Mouse (Mus musculus) testis, postnatal 10 days (tissue): Measurements from ENCODE around the gene Vmn1r185.
"Not testable (repeated sequence)": the region's sequence is repeated elsewhere in the genome, so short reads cannot be mapped to it uniquely, and the experiment has no call there.

ENCODE experiments used
- DNase-seq: peaks from one replicate; pipeline ENCODE4 v3.0.0; 2021; ENCODE audit warnings: low spot score

Vmn1r185 gene

GRCm38 (mm10) chr7:26618364-26618763 lies at the start of gene Vmn1r185:
Vmn1r185 (minus strand) TSS chr7:26618464.
- not testable (repeated sequence) for DNase-seq

GRCm38 (mm10) chr7:26667466-26667865 lies 49.2 kb upstream of the Vmn1r185 start:
- not testable (repeated sequence) for DNase-seq

- DNase-seq: no peak
These were observed 47.7 kb upstream of the Vmn1r185 start for GRCm38 (mm10) chr7:26666011-26666410.

DNA sequence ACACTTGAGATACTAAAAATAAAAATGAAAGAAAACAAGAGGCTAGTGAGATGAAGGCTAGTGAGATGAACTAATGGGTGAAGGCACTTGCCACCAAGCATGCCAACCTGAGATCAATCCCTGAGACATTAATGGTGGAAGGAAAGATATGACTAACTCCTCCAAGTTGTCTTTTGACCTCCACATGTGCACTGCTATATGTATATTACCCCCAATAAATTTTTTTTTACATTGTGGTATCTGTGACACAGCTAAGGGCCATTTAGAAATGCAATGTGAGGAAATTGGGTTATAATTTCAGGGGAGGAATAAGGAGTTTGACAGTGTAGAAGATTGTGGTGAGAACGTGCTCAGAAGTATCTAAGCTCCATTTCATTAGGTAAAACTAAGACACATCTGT lies 28.5 kb downstream of the Vmn1r185 start:
- DNase-seq: no peak

- DNase-seq: no peak
These were observed 29.2 kb downstream of the Vmn1r185 start for GRCm38 (mm10) chr7:26589077-26589476.
